Mouse (Mus musculus) B cell, adult 67 days (primary cell): ENCODE data around the gene Rnf141. TPM values are rescaled to one million over a fixed set of nuclear protein-coding genes. Genes with fewer than 3 reads are reported as not detected.

Experiments used
- total RNA-seq, 2 experiments: library from RNA; stranded (reverse); gene quantifications; 4 replicates each; pipeline ENCODE4 v1.2.4; 2023

The Rnf141 gene
- total RNA-seq, result 10 to 100 TPM; 32.5 to 39.8 TPM

GRCm38 (mm10) chr7:110843916-110844874 lies at the start of gene Rnf141:
Gene Rnf141, minus strand, starts transcription at chr7:110844457.

GRCm38 (mm10) chr7:110862751-110863289 lies 18.6 kb upstream of the Rnf141 start, which contains the start of gene Lyve1:
Gene Lyve1, minus strand, starts transcription at chr7:110863239.

GRCm38 (mm10) chr7:110768001-110768400 lies 76.3 kb downstream of the Rnf141 start, which contains the start of gene Ampd3:
Gene Ampd3, plus strand, starts transcription at chr7:110768206.

Other genes with a start within 250 kb of the Rnf141 start
- gene Sbf2, start 229.5 kb downstream of the Rnf141 start, total RNA-seq, result 1 to 10 TPM; 9.0 to 9.2 TPM
- 1 to 10 TPM; 2.1 to 2.6 TPM for gene Adm, start 216.8 kb downstream of the Rnf141 start, total RNA-seq
- gene Ampd3, start 76.3 kb downstream of the Rnf141 start, total RNA-seq, result 10 to 100 TPM; 17.1 to 21.4 TPM
- not detected for gene Lyve1, start 18.8 kb upstream of the Rnf141 start, total RNA-seq
- under 1 TPM; 0.77 to 0.93 TPM for gene Mrvi1, start 138.0 kb upstream of the Rnf141 start, total RNA-seq
- gene Ctr9, start 184.5 kb upstream of the Rnf141 start, total RNA-seq, result 10 to 100 TPM; 58.2 to 62.2 TPM
- 1,000 to 10,000 TPM; 1,241 to 1,373 TPM for gene Eif4g2, start 238.6 kb upstream of the Rnf141 start, total RNA-seq